Mouse (Mus musculus) frontal cortex, adult (tissue): ENCODE measurements at regions not wholly inside any gene's neighbourhood (a gene's known extent, or its start where the extent isn't known, plus 50 kb on each side); places are given as distances from the start of the nearest gene placed in this dataset.
A peak's percentile ranks its signal among the peaks of the same experiment; 100 is the strongest.

Experiments used
- ATAC-seq: cut with Nextera tagmentation; 2 replicates; pipeline ENCODE4 v1.9.2; 2017; ENCODE audit warnings: mild to moderate bottlenecking, moderate library complexity, mixed read lengths; ENCODE audit not compliant: low TSS enrichment

DNA sequence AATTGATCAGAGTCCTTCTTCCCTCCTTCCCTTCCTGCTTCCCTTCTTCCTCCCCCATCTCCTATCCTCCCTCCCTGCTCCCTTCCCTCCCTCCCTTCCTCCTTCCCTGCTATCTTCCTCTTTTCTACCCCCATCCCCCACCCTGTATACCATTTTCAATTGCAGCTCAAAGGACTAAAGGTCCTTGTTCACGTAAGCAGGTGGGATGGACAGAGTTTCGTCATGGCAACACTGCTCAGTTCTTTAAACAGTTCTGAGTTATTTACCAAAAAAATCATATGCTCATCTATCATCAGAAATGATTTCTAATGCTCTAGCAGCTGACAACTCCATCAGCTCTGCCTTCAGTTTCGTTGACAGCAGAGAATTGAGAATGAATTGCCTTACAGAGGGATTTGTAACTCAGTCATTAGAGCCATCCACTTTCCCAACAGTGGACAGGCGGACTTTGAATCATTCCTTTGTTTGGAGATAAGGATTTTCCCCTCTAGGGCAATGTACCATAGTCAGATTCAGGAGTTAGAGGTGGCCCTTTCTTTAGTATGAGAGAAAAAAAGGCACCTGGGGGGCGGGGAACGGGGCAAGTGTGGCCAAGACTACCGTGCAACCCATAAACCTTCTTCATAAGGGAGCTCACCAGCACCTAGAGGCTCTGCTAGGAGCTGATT is 113.7 kb upstream of the Lrig1 start:
- no peak for ATAC-seq

DNA sequence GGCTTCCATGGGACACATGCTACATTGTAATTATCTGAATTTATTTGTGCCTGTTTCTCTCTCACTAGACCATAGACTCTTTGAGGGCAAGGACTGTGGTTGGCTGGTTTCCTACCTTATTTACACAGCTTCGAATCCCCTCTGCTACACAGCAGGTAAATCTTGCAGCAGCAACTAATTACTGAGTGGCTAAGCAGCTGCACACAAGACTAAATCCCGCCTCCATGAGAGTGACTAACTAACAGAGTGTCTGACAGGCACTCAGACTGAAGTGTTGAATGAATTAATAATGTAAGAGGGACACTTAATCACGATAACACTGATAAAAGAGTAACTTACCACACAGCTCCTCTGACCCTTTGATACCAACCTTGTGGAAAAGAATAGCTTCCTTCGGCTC is 111.9 kb upstream of the Lrig1 start:
- ATAC-seq, result no peak

DNA sequence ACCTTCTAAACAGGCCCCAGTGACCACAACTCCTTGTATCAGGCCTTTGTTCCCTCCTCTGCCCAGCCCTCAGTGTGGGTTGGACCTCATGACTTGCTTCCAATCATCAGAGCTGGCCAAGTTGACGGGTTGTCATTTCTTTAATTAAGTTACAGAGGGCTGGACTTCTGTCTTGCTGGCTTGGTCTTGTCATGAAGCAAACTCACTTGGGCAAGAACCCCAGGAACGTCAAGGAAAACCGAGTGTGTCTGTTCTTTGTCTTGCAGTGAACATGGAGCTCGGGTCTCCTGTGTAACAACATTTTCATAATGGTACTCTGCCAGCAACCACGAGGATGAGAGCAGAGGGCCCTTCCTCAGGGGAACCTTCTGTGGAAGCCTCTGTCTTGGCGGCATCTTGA is 107.3 kb upstream of the Lrig1 start:
- no peak for ATAC-seq

DNA sequence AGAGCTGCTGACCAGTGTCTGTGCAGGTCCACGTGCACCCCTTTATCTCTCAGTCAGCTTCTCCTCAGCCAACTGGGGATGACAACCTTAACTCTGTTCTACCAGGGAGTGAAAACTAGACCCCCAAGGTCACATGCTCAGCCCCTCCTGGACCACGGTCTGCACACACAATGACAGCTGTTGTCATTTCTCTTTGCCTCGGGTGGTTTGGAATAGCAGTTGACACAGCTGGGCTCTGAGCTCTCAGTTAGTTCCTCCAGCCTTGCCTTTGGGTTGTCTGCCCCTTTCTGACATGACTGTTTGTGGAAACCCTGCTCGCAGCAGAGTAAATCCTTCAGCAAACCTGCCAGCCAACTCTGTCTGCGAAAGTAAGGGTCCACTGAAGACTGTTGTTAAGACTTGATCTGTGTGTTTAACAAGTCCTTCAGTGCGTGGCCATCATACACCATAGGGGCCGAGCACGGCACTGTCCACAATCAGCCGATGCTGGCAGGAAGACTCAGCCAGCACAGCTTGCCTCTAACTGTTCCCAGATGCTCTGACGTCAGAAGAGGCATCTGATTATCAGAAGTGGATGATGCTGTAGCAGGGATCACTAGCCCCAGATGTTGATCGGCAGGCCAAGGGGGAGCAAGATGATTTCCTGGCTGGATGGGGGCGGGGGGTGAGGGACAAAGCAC is 106.7 kb upstream of the Lrig1 start:
- no peak for ATAC-seq

DNA sequence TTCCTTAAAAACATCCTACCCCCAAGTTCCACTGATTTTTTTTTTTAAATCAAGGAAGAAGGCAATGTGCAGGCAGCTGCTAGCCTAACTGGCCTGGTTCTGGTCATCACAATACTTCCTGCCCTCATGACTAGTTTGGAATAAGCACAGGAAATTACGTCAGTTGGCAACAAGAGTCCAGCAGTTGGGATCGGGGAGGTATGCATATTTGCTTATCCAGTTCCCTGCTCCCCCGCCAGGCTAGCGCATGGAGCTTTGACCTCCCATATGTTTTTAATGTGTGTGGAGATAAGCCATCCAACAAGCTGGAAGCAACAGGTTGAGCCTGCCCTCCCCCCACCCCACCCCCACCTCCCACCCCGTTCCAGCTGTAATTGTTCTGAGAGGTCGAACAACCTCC is 105.7 kb upstream of the Lrig1 start:
- ATAC-seq, result no peak

DNA sequence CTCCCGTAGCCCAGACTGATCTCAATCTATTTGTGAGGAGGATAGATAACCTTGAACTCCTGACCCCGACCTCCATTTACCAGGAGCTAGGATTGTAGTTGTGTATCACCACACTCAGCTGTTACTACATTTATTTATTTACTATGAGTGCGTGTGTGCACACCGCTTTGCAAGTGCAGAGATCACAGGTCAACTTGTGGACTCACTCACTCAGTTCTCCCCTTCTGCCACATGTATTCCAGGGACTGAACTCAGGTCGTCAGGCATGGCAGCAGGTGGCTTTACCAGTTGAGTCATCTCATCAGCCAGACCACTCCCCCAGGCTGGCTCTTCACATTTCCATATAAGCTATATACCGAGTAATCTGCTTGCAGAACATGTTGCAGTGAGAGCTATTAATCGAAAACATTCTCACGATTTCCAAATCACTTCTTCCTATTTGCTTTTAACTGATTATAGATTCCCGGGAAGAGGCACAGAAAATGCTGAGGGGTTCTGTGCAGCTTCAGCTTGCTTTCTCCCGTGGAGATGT is 104.4 kb upstream of the Lrig1 start:
- no peak for ATAC-seq

DNA sequence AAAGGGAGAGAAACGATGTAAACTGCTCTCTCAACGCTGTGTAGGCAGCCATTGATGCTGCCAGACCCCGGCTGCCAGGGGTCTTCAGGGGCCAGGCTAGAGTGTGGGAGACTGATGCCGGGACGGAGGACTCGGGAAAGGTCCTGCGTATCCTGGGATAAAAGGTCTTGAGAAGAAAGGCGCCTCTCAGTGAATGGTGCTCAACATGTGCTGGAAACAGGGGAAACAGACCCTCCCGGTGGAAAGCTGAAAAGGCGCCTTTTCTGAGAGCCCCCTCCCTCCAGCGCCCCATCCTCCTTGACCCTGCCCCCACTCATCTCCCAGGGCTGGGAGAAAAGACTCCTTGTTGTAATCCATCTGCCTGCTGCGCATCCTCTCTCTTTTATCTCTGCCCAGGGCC is 101.1 kb upstream of the Lrig1 start:
- ATAC-seq, result no peak

DNA sequence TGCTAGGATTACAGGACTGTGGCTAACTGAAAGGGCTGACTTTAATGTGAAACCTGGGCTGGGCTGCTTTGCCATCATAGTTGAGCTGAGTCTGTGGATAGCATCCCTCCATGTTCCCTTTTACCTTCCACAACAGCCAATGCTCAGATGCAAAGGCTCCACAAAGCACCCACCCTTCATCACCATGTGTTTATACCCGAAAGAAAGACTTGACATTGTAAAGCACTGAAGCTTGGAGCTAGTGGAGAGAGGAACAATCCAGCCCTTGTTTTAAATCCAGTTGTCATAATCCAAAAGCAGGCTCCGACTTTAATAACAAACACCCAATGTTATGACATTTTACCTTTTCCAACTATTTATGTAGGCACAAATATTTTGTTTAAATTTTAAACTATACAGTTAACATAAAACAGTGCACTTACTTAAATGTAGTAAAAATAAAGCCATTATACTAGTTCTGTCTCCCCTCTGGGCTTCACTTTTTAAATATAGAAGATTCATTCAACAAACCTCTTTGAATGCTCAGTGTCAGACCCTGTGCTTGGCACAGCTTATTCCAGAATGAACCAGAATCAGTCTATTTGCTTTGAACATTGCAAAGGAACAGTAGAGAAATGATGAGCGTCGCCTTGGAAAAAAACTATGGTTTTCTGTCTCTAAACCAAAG is 98.7 kb upstream of the Lrig1 start:
- no peak for ATAC-seq

DNA sequence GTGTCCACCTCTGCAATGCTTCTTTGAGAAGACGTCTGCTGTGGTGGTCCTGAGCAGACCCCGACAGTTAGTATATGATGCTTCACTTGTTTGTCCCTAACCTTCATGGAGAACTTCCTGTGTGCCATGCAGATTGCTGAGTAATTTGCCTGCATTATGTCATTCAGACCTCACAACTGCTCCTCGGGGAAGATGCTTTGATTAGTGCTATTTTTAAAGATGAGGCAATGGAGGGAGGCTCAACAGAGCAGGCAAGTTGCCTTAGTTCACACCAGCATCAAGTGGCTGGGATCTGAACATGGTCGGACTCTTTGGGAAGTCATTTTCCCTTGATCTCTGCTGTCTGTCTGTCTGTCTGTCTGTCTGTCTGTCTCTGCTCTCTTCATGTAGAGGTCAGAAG is 95.5 kb upstream of the Lrig1 start:
- peak; percentile 65; the same call in 1 of the 2 replicates for ATAC-seq

DNA sequence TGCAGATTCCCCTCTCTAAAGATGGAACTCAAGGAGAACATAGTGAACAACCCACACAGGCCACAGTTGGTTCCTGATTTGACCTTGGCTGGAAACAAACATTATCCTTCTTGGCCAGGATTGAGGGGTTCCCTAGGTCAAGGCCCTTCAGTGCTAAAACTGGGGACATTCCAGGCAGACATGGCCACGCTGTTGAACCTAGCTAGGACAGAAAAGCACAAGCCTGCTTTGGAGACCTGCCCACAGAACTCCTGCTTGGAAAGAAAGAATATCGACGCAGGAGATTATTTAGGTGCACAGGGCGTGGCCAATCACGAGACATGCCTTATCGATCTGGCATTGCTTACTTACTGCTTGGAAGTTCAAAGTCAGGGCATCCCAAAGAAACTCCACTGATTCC is 93.6 kb upstream of the Lrig1 start:
- no peak for ATAC-seq

DNA sequence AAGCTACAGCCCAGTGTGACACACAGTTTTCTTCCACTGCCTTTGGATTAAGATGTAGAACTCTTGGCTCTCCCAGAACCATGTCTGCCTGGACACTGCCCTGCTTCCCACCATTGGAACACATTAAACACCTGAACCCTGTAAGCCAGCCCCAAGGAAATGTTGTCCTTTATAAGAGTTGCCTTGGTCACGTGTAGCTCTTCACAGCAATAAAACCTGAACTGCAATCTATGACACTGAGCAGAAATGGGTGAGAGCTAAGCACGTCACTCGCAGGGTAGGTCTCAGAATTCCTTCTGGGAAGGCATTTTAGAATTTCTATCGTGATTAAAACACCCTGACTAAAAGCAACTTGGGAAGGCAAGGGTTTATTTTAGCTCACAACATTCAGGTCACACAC is 92.4 kb upstream of the Lrig1 start:
- no peak for ATAC-seq

DNA sequence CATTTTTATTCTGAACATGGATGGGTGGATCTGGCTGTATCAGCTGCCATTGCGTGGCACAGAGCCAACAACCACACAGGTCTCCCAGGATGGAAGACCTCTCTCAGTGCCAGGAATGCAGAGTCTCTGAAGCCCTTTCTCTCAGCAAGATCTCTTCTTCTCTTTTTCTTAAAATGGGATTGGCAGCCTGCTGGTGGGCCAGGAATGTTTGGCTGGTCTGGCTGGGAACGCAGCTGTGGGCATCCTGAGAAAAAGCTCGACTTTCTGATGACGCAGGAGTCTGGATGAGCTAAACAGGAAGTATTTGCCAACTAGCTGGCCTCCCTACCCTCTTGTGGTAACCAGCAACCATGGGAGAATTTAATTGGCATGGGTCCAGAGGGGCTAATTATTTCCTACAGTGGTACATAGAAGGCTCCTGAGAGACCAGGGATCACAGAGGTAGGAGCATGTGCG is 89.4 kb upstream of the Lrig1 start:
- no peak for ATAC-seq

DNA sequence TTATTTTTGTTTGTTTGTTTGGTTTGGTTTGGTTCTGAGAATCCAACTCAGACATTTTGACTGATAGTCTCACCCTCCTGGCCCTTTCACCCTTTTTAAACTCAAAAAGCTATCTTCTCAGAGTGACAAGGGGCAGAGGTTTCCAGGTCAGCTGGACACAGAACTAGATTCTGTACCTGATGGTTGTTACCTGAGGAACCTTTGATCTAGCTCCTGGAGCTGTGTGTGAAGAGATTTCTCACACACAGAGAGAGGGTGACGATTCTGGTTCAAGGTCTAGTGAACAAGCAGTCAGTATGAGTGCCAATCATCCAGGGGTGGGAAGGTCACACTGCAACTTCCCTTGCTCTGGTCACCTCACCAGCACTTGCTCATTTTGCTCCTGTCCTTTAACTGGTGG is 83.5 kb upstream of the Lrig1 start:
- ATAC-seq, result no peak

DNA sequence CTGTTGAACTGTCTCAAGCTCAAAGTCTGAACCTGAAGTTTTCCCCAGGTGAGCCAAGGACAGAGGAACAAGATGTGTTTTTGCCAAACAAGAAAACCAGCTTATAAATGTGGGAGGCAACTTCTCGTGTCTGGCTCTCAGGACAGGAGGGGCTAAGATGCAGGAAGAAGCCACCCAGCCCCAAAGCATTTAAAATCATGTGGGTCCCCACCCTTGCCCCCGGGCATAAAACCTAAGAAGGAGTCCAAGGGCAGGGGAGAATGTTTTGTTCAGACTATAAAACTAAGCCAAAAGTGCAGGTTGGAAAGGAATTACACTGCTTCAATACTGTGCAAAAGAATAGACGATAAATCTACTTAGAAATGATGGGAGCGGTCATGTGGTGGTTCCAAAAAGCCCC is 80.7 kb upstream of the Lrig1 start:
- ATAC-seq, result no peak

DNA sequence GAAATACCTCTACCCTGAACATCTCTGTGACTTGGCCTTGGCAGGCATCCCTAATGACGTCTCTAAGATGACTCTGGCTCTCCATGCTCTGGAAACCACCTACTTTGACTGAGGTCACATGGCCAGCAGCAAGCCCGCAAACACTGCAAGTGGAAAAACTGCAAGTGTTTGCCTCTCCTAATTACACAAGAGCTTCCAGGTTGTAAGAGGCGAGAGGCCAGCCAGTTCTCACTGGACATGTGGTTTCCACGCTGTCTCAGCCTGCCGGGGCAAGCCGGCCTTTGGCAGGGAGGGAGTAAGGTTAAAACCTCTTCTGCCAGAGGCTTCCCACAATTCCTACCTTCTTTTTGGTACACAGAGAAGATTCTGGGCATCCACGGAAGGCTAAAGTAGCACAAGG is 79.9 kb upstream of the Lrig1 start:
- ATAC-seq, result no peak

DNA sequence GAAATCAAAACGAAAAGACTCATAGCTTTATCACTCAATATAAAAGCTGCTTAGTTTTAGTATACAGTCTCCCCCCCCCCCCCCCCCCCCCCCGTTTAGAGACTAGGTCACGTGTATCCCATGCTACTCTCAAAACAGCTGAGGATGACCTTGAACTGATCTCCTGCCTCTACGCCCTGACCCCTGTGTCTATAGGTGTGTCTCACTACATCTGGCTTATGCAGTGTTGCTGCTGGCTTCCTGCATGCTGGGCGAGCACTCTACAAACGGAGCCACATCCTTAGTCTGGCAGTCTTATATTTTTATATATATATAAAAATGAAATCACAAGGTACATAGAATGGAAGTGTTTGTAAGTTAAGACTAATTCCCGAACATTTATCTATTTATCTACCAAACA is 79.3 kb upstream of the Lrig1 start:
- no peak for ATAC-seq

DNA sequence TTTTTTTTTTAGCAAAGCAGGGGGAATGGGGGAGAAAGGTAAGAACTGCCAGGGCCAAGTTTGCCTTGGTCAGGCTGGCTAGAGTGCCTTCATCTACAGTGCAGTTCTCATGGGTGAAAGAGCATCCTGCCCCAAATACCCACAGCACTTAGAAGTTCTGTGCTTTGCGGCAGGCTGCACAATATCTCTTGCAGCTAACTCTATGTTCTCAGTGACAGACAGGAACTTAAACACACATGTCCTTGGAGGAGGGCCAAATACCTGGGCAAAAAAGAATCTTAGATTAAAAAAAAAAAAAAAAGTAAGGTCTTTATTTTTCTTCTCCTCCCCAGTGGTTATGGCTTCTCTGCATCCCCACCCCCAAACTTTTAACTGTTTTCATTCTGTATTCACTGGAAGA is 78.8 kb upstream of the Lrig1 start:
- no peak for ATAC-seq

DNA sequence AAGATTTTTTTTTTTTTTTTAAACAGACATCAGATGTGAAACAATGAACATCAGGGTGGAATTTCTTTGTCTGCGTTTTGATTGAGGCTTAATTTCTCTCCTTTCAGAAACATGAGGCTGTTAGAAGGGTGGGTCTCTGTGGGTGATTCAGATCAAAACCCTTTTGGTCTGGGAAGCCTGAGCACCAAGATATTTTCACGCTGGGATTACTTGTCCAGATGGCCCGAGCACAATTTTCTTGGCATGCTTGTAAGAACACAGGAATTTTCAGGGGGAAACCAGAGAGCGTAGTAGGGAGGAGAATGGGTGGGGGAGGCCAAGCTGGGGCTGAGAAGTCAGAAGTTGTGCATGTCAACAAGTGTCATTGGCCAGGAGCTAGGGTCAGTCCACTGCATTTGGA is 76.6 kb upstream of the Lrig1 start:
- no peak for ATAC-seq

DNA sequence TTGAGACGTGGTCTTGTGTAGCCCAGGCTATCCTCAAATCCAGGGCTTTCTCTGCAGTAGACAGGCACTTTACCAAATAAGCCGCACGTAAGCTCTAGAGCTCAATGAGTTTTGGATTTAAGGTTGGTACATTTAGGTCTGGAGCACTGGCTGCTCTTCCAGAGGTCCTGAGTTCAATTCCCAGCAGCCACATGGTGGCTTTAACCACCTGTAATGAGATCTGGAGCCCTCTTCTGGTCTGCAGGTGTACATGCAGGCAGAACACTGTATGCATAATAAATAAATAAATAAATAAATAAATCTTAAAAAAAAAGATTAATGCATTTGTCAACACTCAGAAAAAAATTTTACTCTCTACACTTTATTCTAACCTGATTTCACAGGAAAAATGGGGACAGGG is 74.9 kb upstream of the Lrig1 start:
- no peak for ATAC-seq

DNA sequence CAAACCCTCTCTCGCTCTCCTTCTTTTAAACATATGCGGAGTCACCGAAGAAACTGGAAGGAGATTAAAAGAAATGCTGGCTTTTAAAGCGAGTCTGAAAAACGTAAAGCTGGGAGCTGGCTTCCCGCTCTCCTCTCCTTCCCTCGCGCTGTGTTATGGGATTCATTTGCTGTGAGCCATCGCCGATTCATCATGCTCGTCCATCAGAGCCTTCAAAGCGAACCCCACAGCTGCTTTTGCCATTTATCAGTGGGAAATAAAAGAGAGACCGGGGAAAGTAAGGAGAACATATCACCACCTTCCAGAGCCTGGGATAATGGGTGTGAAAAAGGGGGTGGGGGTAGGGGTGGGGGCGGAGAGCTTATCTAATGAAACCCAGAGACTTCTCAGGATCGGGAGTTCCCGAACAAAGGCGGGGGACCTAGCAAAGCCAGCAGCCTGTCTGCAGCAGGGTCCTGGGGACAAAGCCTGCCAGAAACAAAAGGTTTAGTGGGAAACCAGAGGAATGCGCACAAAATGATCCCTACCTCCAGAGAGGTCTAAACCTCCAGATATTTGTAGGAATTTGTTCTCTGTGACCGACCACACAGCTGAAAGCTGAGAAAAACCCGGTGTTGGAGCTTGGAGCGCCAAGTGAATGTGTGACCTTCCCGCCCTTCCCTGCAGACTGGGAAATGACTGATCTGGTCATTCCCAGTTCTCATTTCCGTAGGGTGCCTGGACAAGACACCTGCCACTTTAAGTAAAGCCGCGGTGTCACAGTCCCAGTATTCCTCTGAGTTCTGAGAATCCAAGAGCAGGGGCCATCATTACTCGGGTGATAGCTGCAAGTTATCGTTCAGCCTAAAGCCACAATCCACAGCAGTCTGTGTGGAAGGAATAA is 73.9 kb upstream of the Lrig1 start:
- peak; percentile 64; the same call in 1 of the 2 replicates for ATAC-seq

DNA sequence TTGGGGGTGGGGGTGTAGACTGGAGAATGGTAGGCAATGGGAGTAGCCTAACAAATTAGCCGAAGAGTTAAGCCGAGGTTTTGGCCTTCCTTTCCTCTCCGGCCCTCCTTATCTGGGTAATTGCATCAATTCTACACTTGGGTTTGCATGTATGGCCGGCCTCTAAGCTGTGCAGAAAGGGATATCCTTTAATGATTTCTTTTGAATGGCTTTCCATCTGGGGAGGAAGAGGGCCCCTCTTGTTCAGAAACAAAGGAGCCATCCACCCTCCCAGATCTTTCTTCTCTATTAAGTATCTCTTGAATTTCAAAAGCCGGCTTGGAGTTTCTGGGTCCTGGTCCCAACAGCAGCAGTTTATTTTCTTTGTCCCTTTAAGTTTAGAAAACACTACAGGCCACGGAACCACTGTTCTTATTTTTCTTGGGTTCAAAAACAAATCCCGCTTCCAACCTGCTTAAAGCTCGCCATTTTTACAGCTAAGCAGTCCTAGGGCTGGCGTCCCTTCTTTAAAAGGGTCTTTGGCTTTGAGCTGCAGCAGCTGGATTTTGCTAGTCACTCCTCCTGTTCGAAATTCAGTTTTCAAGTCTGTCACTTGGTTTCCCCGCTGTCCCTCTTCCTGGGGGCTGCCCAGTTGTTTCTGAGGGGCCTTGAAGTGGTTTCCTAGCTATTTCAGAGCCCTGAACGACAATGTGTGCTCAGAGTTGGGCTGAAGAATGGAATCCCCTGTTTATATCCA is 73.1 kb upstream of the Lrig1 start:
- ATAC-seq, result 0 out of 2 replicates have a peak, but pooled peaks have one; percentile 13
